Mouse (Mus musculus): ENCODE measurements around the gene Zfp281. TPM values are rescaled to one million over a fixed set of nuclear protein-coding genes. Genes with fewer than 3 reads are reported as not detected.

Gene Zfp281
- 29.2 and 30.2 TPM in 2 replicates for polyA plus RNA-seq (2015; fragmentation: Nextera tagmentation; extraction: Ambion mirVana)

DNA sequence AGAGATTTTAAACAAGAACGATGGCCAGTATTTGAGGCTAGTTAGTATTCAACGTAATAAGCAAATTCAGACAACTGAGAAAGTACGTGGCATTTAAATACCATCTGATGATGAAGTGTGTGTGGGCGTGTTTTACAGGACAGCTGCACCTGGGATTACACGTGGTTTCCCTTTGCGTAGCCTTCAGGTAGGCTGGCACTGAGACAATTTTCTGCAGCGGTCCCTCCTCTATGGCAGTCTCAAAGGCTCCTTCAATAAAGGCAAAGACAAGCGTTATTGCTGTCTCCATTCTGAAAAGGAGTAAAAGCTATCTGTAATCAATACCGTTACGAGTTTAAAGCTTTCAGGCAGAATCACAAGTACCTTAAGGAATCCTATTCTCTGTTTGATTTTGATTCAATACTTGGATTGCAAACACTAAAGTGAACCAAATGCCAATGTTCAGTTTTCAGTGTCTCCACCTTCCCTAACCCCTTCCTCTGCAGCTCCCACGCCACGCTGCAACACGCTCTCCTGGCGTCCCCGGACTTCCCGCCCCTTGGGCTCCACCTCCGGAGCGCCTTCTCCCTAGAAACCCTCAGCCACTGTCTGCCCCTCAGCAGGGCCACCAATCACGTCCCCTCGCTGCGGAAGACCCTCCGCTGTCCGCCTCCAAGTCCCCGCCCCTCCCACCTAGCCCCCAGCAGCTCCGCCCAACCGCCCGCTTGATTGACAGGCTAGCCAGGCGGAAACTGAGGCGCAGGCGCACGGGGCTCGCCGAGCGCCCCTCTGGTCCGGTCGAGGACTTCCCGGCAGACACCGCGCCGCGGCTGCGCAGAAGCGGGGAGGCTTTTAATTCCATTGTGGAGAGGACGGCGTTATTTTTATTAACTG is at the start of gene Zfp281:
TSS of gene Zfp281 (plus strand) at position 756 of the 873 bp plus-strand sequence.
- 3% methylated on average over 45 of the region's 45 CpGs for WGBS

DNA sequence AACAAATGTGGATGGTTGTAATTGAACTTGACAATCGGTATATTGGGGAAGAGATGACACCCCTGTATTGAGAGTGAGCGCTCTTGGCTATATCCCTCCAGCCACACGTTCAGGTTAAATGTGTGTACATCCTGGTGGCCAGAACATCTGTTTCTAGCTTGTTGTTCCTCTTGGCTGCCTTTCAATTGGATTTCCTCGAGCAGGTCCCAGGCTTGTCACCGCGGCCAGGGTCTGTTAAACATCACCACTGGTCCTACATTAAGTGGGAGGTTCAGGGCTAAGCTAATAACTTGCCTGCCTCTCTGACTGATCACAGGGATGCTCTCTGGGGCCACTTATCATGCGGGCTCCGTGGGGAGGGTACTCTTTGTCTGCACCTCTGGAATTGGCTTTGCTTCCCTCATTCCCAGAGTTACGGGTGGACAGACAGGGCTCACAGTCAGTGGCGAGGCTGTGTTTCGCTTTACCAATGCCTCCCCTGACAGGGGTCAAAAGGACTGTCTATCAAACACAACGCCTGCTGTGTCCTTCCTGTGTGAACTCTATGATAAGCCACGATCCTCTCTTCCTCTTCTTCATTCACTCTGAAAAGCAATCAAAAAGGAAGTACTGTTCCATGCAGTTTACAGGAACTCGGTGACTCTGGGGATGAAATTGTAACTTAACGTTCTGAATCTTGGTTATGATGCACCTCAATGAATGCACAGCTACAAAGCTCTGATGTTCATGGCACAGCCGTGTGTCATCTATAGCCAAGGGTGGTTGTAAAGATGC is 46.6 kb upstream of the Zfp281 start:
- ATAC-seq, result no peak
- 31% methylated on average over 16 of the region's 16 CpGs for WGBS
- no peak overlapping the region for H3K4me3 ChIP-seq (replicated peaks)

More for the DNA sequence above, at the start of gene Zfp281:
- H3K27me3 ChIP-seq, result no peaks in the 10 kb centered on the region
- peak; percentile 99 for ATAC-seq
- H3K36me3 ChIP-seq, result peaks cover 25% of the 10 kb centered on the region
- peak within 1 kb of the TSS; percentile 95 for H3K4me2 ChIP-seq (replicated peaks)
- peaks cover 40% of the 10 kb centered on the region for H3K4me1 ChIP-seq (replicated peaks)
- H3K9me3 ChIP-seq, result no peaks in the 10 kb centered on the region
- peak within 1 kb of the TSS; percentile 97 for H3K9ac ChIP-seq (replicated peaks)
- peak within 1 kb of the TSS; percentile 93 for H3K4me3 ChIP-seq (replicated peaks)
- H3K27ac ChIP-seq, result peak within 1 kb of the TSS; percentile 97

DNA sequence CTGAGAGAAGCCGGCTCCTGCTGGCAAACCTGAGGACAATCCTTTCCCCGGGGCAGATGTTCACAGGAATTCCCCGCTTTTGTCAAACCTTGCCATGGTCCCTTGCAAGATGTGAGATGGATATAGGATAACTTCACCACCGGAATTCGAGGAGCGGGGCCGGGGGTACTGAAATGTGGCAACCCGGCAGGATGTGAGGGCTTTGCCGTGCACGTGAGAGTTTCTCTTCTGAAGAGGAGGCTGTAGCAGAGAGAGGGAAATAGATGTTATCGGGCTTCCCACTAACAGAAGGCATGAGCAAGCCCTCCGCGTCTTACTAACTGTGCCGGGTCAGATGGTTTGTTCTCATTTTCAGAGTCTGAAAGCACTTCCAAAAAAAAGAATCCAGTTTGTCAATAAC is 45.3 kb upstream of the Zfp281 start:
- no peaks in the 10 kb centered on the region for H3K36me3 ChIP-seq
- no peak overlapping the region for H3K4me3 ChIP-seq (replicated peaks)
- no peak overlapping the region for H3K9ac ChIP-seq (replicated peaks)
- peaks cover 9% of the 10 kb centered on the region for H3K4me1 ChIP-seq (replicated peaks)
- no peaks in the 10 kb centered on the region for H3K27me3 ChIP-seq
- ATAC-seq, result no peak
- no peak overlapping the region for H3K27ac ChIP-seq
- H3K9me3 ChIP-seq, result no peaks in the 10 kb centered on the region
- 86% methylated on average over 14 of the region's 14 CpGs for WGBS
- no peak overlapping the region for H3K4me2 ChIP-seq (replicated peaks)

More for the DNA sequence above, 46.6 kb upstream of the Zfp281 start:
- peaks cover 9% of the 10 kb centered on the region for H3K4me1 ChIP-seq (replicated peaks)
- no peak overlapping the region for H3K4me2 ChIP-seq (replicated peaks)
- H3K27me3 ChIP-seq, result no peaks in the 10 kb centered on the region
- H3K9ac ChIP-seq (replicated peaks), result no peak overlapping the region
- H3K36me3 ChIP-seq, result no peaks in the 10 kb centered on the region
- H3K27ac ChIP-seq, result no peak overlapping the region
- H3K9me3 ChIP-seq, result no peaks in the 10 kb centered on the region

DNA sequence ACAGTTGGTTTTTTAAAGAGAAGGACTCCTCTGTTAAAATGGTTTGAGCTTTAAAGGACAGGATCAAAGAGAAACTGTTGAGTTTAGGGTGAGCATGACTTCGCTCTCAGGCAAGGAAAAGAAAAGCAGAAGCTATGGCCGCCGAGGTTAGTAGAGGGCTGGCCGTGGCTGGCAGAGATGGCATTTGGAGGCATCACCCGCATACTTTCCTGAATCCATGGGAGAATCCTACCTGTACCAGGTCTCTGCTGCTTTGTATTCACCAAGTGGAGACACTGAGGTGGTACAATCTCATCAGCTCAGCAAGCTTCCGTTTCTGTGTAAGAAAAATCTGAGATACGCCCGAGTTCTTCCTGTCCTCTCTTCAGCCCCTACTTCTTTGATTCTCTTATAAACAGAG is 44.4 kb upstream of the Zfp281 start:
- no peak for ATAC-seq
- Histone ChIP-seq H3K36me3 (no peaks in the 10 kb centered on the region), H3K27me3 (no peaks in the 10 kb centered on the region), H3K27ac (no peak overlapping the region), H3K4me3 (replicated peaks) (no peak overlapping the region), H3K9ac (replicated peaks) (no peak overlapping the region), H3K4me2 (replicated peaks) (no peak overlapping the region), H3K4me1 (replicated peaks) (peaks cover 9% of the 10 kb centered on the region), H3K9me3 (no peaks in the 10 kb centered on the region)
- 92% methylated on average over 8 of the region's 8 CpGs for WGBS

DNA sequence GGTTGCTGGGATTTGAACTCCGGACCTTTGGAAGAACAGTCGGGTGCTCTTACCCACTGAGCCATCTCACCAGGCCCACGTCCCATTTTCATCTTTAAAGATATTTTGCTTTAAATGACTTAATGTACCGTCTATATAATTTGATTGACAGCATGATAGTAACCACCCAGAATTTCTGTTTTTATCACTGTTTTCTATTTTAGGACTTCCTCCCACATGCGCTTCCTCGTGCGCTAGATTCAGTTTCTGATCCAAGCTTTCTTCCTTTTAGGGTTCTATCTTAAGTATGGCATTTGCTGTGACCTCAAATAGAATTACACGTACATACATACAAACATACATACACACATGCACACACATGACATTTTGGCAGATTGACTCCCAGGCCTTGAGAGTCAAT is 42.9 kb upstream of the Zfp281 start:
- H3K4me1 ChIP-seq (replicated peaks), result peaks cover 9% of the 10 kb centered on the region
- no peaks in the 10 kb centered on the region for H3K27me3 ChIP-seq
- H3K4me3 ChIP-seq (replicated peaks), result no peak overlapping the region
- H3K4me2 ChIP-seq (replicated peaks), result no peak overlapping the region
- no peaks in the 10 kb centered on the region for H3K36me3 ChIP-seq
- no peaks in the 10 kb centered on the region for H3K9me3 ChIP-seq
- no peak overlapping the region for H3K9ac ChIP-seq (replicated peaks)
- no peak overlapping the region for H3K27ac ChIP-seq
- no peak for ATAC-seq
- WGBS, result 95% methylated on average over 8 of the region's 8 CpGs

DNA sequence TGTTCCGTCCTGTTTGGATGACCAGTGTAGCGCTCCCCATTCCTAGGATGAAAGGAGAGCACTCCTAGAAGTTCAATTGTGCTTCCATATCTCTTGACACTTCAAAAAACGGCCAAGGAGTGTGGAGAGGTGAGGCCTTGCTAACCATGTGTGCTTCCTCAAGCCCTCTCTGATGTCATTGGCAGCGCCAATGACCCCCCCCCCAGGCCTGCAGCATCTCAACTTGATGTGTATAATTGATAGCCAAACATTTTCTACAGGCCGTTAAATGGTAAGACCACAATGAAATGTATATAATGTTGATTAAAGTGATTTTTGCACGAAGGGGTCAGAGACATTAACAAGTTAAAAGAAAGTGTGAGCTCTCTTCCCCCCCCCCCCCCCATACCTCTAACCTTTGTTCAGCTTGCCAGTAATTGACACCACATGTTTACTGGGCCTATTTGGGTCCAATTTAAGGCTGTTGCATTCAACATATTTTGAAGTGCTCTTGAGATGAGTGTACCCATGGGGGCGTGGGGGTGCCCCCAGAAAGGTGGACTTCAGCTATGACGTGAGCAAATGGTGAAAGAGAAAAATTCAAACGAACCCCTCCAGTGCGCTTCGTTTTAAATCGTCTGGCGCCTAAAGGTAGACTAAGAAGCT is 36.8 kb upstream of the Zfp281 start:
- WGBS, result 83% methylated on average over 13 of the region's 13 CpGs
- no peaks in the 10 kb centered on the region for H3K27me3 ChIP-seq
- peaks cover 13% of the 10 kb centered on the region for H3K4me1 ChIP-seq (replicated peaks)
- no peaks in the 10 kb centered on the region for H3K36me3 ChIP-seq
- H3K9ac ChIP-seq (replicated peaks), result no peak overlapping the region
- no peak overlapping the region for H3K4me2 ChIP-seq (replicated peaks)
- no peak for ATAC-seq
- H3K4me3 ChIP-seq (replicated peaks), result no peak overlapping the region
- H3K9me3 ChIP-seq, result no peaks in the 10 kb centered on the region
- no peak overlapping the region for H3K27ac ChIP-seq

DNA sequence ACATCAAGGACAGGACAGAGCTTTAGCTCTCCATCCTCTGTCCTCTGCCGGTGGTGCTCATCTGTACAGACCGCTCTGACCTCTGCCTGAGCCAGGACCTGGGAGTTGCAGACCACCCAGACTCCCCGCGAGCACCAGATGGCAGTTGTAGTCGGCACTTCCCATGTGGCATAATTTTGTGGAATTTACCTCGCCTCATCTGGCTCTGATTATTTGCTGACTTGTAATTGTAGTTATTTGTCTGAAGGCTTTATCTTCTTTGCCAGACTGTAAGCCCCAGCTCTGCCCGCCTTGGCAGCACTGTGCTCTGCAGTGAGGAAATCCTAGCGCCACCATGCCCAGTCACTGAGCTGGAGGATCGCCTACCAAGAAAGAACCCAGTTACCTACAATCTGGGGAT is 35.8 kb upstream of the Zfp281 start:
- H3K9ac ChIP-seq (replicated peaks), result peak overlapping the region; percentile 44; the same call in 1 of the 2 replicates
- H3K4me3 ChIP-seq (replicated peaks), result peak overlapping the region; percentile 11
- H3K4me2 ChIP-seq (replicated peaks), result peak overlapping the region; percentile 50
- H3K4me1 ChIP-seq (replicated peaks), result peaks cover 13% of the 10 kb centered on the region
- no peaks in the 10 kb centered on the region for H3K27me3 ChIP-seq
- ATAC-seq, result peak; percentile 73
- H3K27ac ChIP-seq, result no peak overlapping the region
- 11% methylated on average over 9 of the region's 9 CpGs for WGBS
- H3K36me3 ChIP-seq, result no peaks in the 10 kb centered on the region
- H3K9me3 ChIP-seq, result no peaks in the 10 kb centered on the region

DNA sequence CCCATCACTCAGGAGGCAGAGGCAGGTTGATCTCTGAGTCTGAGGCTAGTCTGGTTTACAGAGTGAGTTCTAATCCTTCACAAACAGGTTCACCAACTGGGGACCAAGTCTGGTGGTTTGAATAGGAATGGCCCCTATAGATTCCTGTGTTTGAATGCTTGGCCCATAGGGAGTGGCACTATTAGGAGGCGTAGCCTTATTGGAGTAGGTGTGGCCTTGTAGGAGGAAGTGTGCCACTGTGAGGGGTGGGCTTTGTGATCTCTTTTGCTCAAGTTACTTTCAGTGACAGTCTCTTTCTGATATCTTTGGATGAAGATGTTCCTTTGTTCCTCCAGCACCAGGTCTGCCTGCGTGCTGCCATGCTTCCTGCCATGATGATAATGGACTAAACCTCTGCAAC is 32.0 kb upstream of the Zfp281 start:
- H3K9ac ChIP-seq (replicated peaks), result no peak overlapping the region
- no peak for ATAC-seq
- H3K9me3 ChIP-seq, result no peaks in the 10 kb centered on the region
- no peak overlapping the region for H3K4me3 ChIP-seq (replicated peaks)
- H3K27me3 ChIP-seq, result no peaks in the 10 kb centered on the region
- H3K4me2 ChIP-seq (replicated peaks), result no peak overlapping the region
- no peak overlapping the region for H3K27ac ChIP-seq
- peaks cover 13% of the 10 kb centered on the region for H3K4me1 ChIP-seq (replicated peaks)
- H3K36me3 ChIP-seq, result no peaks in the 10 kb centered on the region
- WGBS, result 100% methylated on average over 2 of the region's 2 CpGs

DNA sequence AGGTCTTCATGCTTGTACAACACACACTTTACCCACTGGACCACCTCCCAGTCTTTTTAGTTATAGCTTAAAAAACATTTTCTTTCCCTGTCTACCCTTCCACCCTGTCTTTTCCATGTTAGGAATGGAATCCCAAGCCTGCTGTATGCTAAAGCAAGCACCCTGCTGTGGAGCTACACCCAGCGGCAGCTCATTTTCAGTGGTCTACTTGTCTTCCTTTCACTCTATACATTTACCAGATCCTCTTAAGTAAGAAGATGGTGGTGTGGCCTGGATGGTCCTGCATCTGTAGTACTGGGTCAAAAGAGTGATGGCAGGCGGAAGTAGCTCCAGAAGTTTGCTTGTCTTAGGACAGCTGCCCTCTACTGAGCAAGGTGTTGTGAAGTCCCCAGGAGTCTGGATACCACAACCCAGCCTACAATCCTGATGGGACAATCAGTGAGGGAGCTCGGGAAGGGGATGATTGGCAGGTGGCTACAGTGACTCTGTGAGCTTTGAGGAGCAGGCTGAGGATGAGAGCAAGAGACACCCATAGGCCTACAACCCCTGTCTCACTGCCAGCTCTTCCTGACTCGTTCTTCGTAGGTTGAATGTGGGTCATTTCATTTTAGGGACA is 30.4 kb upstream of the Zfp281 start:
- Histone ChIP-seq H3K4me1 (replicated peaks) (peaks cover 4% of the 10 kb centered on the region; the same call in 1 of the 2 replicates), H3K9ac (replicated peaks) (no peak overlapping the region), H3K4me3 (replicated peaks) (no peak overlapping the region), H3K9me3 (no peaks in the 10 kb centered on the region), H3K36me3 (no peaks in the 10 kb centered on the region), H3K27ac (no peak overlapping the region), H3K4me2 (replicated peaks) (no peak overlapping the region), H3K27me3 (no peaks in the 10 kb centered on the region)
- ATAC-seq, result no peak
- WGBS, result 83% methylated on average over 5 of the region's 5 CpGs

DNA sequence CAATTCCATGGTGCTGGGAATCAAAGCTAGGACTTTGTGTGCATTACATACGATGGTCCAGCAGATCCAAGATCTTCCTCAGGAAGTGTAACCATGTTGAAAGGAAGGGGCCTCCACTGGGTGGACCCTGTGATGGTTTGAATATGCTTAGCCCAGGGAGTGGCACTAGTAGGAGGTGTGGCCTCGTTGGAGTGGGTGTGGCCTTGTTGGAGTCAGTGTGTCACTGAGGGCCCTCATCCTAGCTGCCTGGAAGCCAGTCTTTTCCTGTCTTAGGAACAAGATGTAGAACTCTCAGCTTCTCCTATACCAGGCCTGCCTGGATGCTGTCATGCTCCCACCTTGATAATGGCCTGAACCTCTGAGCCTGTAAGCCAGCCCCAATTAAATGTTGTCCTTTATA is 27.9 kb upstream of the Zfp281 start:
- Histone ChIP-seq H3K9ac (replicated peaks) (no peak overlapping the region), H3K27ac (no peak overlapping the region), H3K27me3 (no peaks in the 10 kb centered on the region), H3K36me3 (no peaks in the 10 kb centered on the region), H3K9me3 (no peaks in the 10 kb centered on the region), H3K4me2 (replicated peaks) (no peak overlapping the region), H3K4me3 (replicated peaks) (no peak overlapping the region), H3K4me1 (replicated peaks) (no peaks in the 10 kb centered on the region)
- no peak for ATAC-seq
- 86% methylated on average over 2 of the region's 2 CpGs for WGBS

DNA sequence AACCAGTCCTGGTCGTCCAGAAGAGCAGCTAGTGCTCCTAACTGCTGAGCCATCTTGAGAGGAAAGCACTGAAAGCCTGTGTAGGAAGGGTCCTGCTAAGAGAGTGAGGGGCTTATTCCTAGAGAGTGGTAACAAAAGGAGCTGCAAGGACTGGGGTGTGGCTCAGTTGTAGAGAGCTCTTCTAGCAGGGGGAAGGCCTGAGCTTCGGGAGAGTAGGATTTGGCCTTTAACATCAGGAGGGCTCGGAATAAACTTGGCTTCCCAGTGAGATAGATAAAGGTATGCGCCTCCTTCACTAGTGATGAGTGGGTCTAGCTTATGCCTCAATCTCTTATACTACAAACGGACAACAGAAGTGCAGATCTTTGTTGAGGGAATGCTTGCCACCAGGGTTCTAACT is 26.4 kb upstream of the Zfp281 start:
- 65% methylated on average over 5 of the region's 5 CpGs for WGBS
- Histone ChIP-seq H3K27ac (no peak overlapping the region), H3K36me3 (no peaks in the 10 kb centered on the region), H3K27me3 (no peaks in the 10 kb centered on the region), H3K9me3 (no peaks in the 10 kb centered on the region), H3K4me2 (replicated peaks) (no peak overlapping the region), H3K4me3 (replicated peaks) (no peak overlapping the region), H3K9ac (replicated peaks) (no peak overlapping the region), H3K4me1 (replicated peaks) (no peaks in the 10 kb centered on the region)
- no peak for ATAC-seq
